Mouse (Mus musculus) testis, adult 2 months (tissue): Measurements from ENCODE around the gene Mxd3.

ENCODE experiments used
- CTCF ChIP-seq: fragments of 200-500 bp; IDR thresholded peaks from 2 replicates; pipeline ENCODE4 v1.5.1; 2012; ENCODE audit warnings: low read depth, mild to moderate bottlenecking, inconsistent platforms, low read length, moderate library complexity; ENCODE audit not compliant: control insufficient read depth, insufficient read depth, insufficient replicate concordance
- POLR2A ChIP-seq: fragments of 200-500 bp; IDR thresholded peaks from 2 replicates; pipeline ENCODE4 v1.6.1; 2012; ENCODE audit warnings: low read depth, mild to moderate bottlenecking, inconsistent platforms, low read length, moderate library complexity; ENCODE audit not compliant: control insufficient read depth

GRCm38 (mm10) chr13:55328171-55328570 lies 1.5 kb downstream of the Mxd3 start:
- TF ChIP-seq POLR2A, result no peak
- no peak for TF ChIP-seq CTCF
